Mouse (Mus musculus): ENCODE results near the gene Hcn3. TPM values are rescaled to one million over a fixed set of nuclear protein-coding genes. Genes with fewer than 3 reads are reported as not detected.

The Hcn3 gene
- polyA plus RNA-seq (2012; rRNA removed; ENCODE audit: low replicate concordance), result 0.11 and 1.8 TPM in 2 replicates

DNA sequence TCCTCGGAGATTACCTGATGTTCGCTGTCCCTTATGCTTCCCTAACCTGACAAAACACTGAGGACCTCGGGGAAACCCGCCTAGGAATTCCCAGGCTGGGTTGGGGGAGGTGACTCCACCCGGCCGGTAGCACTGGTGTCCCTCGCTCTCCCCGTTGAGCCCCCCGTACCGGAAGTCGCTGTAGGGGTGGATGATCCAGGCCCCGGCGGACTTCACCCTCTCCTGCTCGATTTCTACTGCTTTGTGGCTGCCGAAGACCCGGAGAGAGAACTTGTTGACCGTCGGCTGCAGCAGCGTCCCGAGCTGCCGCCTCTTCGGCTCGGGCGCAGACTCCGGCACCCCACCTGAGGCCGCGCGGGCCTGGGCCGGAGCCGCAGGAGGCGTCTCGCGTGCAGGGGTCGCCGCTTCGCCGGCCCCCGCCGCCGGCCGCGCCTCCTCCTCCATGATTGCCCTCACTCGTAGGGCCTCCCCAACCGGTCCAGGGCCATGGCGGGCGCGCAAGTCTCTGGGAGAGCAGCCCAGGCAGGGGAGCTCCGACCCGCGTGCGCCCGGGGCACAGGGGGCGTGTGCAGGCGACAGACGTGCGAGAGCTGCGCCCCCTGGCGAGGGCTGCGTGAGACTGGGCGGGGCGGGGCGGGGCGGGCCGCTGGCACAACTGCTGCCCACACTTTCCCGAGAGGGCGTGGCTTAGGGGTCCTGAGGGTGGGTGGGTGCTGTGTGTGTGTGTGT, at the start of gene Hcn3:
Gene Hcn3 (minus strand): TSS at position 581 of the 729 bp plus-strand sequence.

DNA sequence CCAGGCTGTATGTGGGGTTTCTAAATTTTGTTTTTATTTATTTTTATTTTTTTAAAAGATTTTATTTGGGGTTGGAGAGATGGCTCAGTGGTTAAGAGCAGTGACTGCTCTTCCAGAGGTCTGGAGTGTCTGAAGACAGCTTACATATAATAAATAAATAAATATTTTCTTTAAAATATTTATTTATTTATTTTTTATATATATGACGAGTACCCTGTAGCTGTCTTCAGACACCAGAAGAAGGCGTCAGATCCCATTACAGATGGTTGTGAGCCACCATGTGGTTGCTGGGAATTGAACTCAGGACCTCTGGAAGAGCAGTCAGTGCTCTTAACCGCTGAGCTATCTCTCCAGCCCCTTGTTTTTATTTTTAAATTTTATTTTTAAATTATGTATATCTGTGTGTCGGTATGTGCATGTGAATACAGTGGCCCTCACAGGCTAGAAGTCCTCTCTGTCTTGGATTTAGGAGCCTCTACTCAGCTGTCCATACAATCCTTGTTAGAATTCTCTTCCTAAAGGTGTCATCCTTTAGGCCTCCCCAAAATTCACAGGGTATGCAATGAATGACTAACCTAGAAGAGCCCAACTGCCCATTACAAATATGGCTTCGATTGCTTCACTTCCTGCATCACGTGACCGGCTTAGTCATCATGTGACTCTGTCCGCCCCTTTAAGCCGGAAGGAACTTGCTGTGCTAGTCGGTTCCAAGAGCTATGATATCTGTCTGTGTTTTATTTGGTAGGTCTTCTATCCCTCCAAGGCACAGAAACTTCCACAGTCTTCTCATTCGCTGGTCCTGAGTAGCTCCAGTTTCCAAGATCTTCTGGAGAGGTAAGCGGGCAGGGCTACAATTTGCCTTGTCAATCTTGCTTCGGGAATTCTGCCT, 42.5 kb upstream of the Hcn3 start, which contains the start of gene Gba:
Gene Gba (plus strand): TSS at position 676 of the 889 bp plus-strand sequence.

DNA sequence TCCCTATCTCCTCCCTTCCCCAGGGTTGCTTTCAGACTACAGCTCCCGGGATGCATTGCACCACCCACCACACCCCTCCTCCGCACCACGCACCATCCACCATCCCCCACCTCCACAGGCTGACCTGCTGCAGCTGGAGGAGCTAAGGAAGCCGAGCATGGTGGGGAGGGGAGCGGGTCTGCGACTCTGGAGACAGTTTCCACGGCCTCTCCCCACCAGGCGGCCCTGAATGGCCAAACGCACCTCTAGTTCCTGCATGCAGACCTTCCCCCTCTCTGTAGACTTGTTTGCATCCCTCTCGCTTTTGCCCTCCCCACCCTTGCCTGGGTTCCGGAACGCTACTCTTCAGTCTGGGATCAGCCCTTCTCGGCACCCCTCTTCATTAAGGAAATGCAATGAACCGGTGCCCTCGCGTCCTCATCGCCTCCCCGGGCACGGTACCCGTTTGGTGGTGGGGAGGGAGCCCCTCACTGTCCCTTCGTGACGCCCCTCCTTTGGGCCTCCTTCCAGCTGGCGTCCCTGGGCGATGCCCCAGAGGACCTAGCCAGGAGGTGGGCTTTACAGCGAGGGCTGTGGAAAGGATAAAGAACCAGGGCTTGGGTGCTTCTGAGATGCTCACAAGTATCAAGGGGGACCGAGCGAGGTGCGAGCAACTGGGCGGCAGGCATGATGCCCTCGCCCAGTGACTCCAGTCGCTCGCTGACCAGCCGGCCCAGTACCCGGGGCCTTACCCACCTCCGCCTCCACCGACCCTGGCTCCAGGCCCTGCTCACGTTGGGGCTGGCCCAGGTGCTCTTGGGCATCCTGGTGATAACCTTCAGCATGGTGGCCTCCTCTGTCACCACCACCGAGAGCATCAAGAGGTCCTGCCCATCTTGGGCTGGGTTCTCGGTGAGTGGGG, 23.3 kb upstream of the Hcn3 start, which contains the start of gene Fam189b:
Gene Fam189b (plus strand): TSS at position 86 of the 901 bp plus-strand sequence.

DNA sequence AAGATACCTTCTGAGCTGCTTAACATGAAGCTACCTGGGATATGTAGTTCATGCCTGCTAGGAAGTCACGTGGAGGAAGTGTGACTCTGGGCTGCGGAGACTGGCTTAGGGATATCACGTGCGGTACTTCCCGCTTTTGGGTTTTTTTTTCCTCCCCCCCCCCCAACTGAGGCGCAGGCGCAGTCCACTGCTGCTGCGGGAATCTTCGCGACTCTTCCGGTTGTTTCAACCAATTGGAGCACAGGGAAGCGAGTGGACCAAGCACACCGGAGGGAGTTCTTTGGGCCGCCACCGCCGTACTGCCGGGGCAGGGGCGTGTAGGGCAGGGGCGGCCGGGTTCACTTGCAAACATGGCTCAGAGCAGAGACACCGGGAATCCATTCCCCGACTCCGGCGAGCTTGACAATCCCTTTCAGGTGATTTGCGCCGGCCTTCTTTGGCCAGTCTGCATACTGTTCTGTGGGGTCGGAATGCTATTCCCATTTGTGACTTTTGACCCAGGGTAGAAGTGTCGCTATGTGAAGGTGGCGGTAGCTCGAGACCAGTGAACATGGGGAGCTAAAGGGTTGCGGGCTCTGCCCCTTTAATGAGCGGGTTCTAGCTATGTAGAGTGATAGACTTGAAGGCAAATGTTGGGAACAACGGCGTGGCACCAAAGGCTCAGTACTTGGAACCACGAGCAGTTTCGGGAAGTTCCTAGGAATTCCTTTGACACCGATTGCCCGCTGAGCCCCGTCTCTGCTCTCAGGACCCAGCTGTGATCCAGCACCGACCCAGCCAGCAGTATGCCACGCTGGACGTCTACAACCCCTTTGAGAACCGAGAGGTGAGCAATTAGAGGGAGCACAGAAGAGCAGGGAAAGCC, 17.5 kb upstream of the Hcn3 start, which contains the start of gene Scamp3:
Gene Scamp3 (plus strand): TSS at position 232 of the 865 bp plus-strand sequence.

DNA sequence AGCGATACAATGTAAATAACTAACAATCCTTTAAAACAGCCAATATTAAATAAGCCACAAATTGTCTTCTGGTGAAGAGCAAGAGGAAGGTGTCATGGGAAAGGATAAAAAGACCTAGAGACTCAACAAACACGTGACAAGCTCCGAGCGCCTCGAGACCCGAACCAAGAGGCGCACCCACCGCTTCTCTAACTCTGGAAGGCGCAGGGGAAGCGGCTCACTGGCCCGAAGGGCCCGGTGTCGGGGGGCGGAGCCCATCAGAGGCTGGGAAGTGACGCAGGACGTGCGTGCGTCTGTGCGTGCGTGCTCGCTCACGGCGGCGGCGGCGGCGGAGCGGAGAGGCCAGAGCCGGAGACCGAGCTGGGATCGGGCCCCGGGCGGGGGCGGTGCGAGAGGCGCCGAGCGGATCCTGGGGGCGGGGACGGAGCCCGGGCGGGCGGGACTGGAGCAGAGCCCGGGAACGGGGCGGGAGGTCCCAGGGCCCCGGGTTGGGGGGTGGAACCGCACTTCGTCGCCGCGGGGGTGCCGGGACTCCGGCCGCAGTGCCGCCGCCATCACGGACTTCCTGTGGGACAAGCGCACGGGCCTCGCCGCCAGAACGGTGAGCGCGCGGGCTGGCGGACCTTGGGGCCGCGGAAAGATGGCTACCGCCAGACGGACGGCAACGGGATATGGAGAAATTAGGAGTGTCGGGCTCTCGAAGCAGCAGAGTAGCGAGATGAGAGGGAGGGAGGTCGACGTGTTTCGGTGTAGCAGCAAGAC, 4.7 kb upstream of the Hcn3 start, which contains the start of gene Clk2:
Gene Clk2 (plus strand): TSS at position 290 of the 762 bp plus-strand sequence.

DNA sequence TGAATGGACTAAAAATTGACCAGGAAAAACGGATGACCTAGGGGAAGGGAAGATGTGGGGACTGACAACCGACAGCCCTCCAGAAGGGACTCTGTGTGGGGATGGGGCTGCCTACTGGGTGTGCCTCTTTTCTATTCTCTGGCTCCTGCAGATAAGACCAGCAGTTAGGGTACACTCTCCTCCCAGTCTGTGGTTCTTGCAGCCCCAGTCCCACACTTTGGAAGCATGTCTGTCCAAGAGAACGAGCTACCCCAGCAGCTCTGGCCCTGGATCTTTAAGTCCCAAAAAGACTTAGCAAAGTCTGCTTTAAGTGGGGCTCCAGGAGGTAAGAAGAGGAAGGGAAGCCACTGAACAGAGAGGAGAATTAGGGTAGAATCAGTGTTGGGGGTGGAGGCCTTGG, 24.0 kb downstream of the Hcn3 start, which contains the start of gene Pklr:
Gene Pklr (plus strand): TSS at position 185 of the 400 bp plus-strand sequence.

DNA sequence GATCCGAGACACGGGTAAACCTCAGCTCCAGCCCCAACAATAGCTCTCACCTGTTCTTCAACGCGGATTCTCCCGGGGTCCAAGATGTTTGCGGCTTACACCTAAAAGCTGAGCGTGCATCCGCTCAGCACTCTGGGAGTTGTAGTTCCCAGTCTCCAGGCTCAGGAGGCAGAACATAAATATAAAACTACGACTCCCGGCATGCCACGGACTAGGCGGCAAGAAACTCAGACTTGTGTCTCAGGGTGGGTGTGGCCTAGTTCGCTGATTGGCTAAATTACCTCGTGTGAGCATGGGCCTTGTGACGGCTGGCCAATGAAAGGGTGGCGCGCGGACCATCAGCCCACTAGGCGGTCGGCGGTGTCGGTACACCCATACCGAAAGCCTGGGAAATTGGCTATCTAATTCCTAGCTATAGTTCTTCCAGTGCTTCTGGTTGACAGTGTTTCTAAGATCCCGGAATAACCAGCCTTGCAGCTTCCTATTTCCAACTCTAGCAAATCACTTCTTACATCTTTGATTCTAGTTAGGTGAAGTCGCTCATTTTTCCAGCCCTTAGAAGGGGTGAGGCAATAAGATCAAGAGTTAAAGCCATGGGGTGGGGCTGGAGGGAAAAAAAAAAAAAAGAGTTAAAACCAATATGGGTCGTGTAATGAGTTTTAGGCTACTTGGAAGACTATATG, 58.0 kb downstream of the Hcn3 start, which contains the start of gene Fdps:
Gene Fdps (minus strand): TSS at position 148 of the 683 bp plus-strand sequence.

DNA sequence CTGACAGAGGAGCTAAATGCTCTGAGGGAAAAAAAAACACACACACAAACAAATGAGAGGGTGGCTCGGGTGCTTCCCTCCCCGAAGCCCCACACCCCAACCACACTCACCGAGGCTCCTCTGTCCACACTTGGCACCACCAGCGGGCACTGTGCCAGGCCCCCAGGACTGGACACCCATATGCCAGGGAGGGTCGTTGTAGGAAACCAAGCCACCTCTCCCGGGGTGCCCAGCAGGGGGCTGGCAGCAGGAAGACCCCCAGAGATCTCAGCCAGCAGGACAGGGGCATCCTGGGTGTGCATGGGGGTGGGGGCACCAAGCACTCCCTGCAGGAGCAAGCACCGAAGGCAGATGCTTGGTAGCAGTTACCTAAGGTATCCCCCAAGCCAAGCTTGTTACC, 59.2 kb downstream of the Hcn3 start, which contains the start of gene Gm43738:
Gene Gm43738 (minus strand): TSS at position 289 of the 400 bp plus-strand sequence.

Other genes starting within 250 kb of the Hcn3 start
- gene Msto1, start 246.2 kb downstream of the Hcn3 start, polyA plus RNA-seq (2012; rRNA removed; ENCODE audit: low replicate concordance), result 38.9 and 47.2 TPM in 2 replicates
- 9.7 and 15.2 TPM in 2 replicates for gene Ash1l, start 209.6 kb downstream of the Hcn3 start, polyA plus RNA-seq (2012; rRNA removed; ENCODE audit: low replicate concordance)
- 57.8 and 63.5 TPM in 2 replicates for gene Dap3, start 209.0 kb downstream of the Hcn3 start, polyA plus RNA-seq (2012; rRNA removed; ENCODE audit: low replicate concordance)
- gene Rusc1, start 66.9 kb downstream of the Hcn3 start, polyA plus RNA-seq (2012; rRNA removed; ENCODE audit: low replicate concordance), result 34.6 and 53.0 TPM in 2 replicates
- gene Gm43738, start 59.1 kb downstream of the Hcn3 start, polyA plus RNA-seq (2012; rRNA removed; ENCODE audit: low replicate concordance), result not detected in 2 replicates
- gene Fdps, start 58.2 kb downstream of the Hcn3 start, polyA plus RNA-seq (2012; rRNA removed; ENCODE audit: low replicate concordance), result 79.2 and 117 TPM in 2 replicates
- 1.9 TPM in 1 of 2 replicates, not detected in the other for gene Pklr, start 24.1 kb downstream of the Hcn3 start, polyA plus RNA-seq (2012; rRNA removed; ENCODE audit: low replicate concordance)
- 52.1 and 101 TPM in 2 replicates for gene Clk2, start 4.6 kb upstream of the Hcn3 start, polyA plus RNA-seq (2012; rRNA removed; ENCODE audit: low replicate concordance)
- 176 and 177 TPM in 2 replicates for gene Scamp3, start 17.3 kb upstream of the Hcn3 start, polyA plus RNA-seq (2012; rRNA removed; ENCODE audit: low replicate concordance)
- gene Fam189b, start 22.9 kb upstream of the Hcn3 start, polyA plus RNA-seq (2012; rRNA removed; ENCODE audit: low replicate concordance), result 30.0 and 81.4 TPM in 2 replicates
- gene Gba, start 42.7 kb upstream of the Hcn3 start, polyA plus RNA-seq (2012; rRNA removed; ENCODE audit: low replicate concordance), result 119 and 134 TPM in 2 replicates
- gene Thbs3, start 55.0 kb upstream of the Hcn3 start, polyA plus RNA-seq (2012; rRNA removed; ENCODE audit: low replicate concordance), result 55.5 and 268 TPM in 2 replicates
- gene Mtx1, start 66.9 kb upstream of the Hcn3 start, polyA plus RNA-seq (2012; rRNA removed; ENCODE audit: low replicate concordance), result 170 and 192 TPM in 2 replicates
- gene Muc1, start 68.9 kb upstream of the Hcn3 start, polyA plus RNA-seq (2012; rRNA removed; ENCODE audit: low replicate concordance), result 2.8 and 52.8 TPM in 2 replicates
- gene Krtcap2, start 85.8 kb upstream of the Hcn3 start, polyA plus RNA-seq (2012; rRNA removed; ENCODE audit: low replicate concordance), result 112 and 194 TPM in 2 replicates
- gene Trim46, start 86.1 kb upstream of the Hcn3 start, polyA plus RNA-seq (2012; rRNA removed; ENCODE audit: low replicate concordance), result 5.0 and 16.6 TPM in 2 replicates
- 369 and 505 TPM in 2 replicates for gene Dpm3, start 99.2 kb upstream of the Hcn3 start, polyA plus RNA-seq (2012; rRNA removed; ENCODE audit: low replicate concordance)
- gene Slc50a1, start 110.4 kb upstream of the Hcn3 start, polyA plus RNA-seq (2012; rRNA removed; ENCODE audit: low replicate concordance), result 187 and 197 TPM in 2 replicates
- gene Efna1, start 120.9 kb upstream of the Hcn3 start, polyA plus RNA-seq (2012; rRNA removed; ENCODE audit: low replicate concordance), result 42.8 and 59.6 TPM in 2 replicates
- 0.56 and 5.8 TPM in 2 replicates for gene Efna3, start 162.8 kb upstream of the Hcn3 start, polyA plus RNA-seq (2012; rRNA removed; ENCODE audit: low replicate concordance)
- gene Efna4, start 177.8 kb upstream of the Hcn3 start, polyA plus RNA-seq (2012; rRNA removed; ENCODE audit: low replicate concordance), result 3.7 and 48.7 TPM in 2 replicates
- 211 and 374 TPM in 2 replicates for gene Adam15, start 189.8 kb upstream of the Hcn3 start, polyA plus RNA-seq (2012; rRNA removed; ENCODE audit: low replicate concordance)
- 2.2 and 6.3 TPM in 2 replicates for gene Dcst2, start 201.8 kb upstream of the Hcn3 start, polyA plus RNA-seq (2012; rRNA removed; ENCODE audit: low replicate concordance)
- 1.1 and 4.6 TPM in 2 replicates for gene Dcst1, start 205.1 kb upstream of the Hcn3 start, polyA plus RNA-seq (2012; rRNA removed; ENCODE audit: low replicate concordance)
- 69.1 and 111 TPM in 2 replicates for gene Zbtb7b, start 234.6 kb upstream of the Hcn3 start, polyA plus RNA-seq (2012; rRNA removed; ENCODE audit: low replicate concordance)
- 0.24 TPM in 1 of 2 replicates, not detected in the other for gene Lenep, start 242.6 kb upstream of the Hcn3 start, polyA plus RNA-seq (2012; rRNA removed; ENCODE audit: low replicate concordance)

Data from subcutaneous adipose tissue, adult 2 months (tissue).